Mouse (Mus musculus) kidney, adult 11 months (tissue): ENCODE results near the gene Zpbp2.
"Not testable (repeated sequence)": the region's sequence is repeated elsewhere in the genome, so short reads cannot be mapped to it uniquely, and the experiment has no call there.

Experiments used
- DNase-seq: peaks from one replicate; pipeline ENCODE4 v3.0.0; 2022

The Zpbp2 gene

DNA sequence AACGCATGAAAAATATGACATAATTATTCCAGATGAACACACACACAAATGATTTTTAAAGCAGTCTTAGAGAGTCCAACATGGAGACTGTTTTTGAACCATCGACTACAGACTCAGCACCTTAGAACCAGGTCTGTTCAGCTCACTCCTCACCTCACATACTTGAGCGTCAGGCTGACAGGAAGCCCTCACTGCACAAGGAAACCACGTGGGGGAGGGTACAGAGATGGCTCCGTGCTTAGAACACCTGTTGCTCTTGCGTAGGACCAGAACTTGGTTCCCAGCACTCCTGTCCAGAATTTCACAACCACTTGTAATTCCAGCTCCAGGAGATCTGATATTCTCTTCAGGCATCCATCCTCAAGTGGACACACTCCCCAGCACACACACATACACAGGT, 44.1 kb downstream of the Zpbp2 start:
- DNase-seq: no peak

GRCm38 (mm10) chr11:98595473-98595872, 44.6 kb downstream of the Zpbp2 start:
- no peak for DNase-seq

DNA sequence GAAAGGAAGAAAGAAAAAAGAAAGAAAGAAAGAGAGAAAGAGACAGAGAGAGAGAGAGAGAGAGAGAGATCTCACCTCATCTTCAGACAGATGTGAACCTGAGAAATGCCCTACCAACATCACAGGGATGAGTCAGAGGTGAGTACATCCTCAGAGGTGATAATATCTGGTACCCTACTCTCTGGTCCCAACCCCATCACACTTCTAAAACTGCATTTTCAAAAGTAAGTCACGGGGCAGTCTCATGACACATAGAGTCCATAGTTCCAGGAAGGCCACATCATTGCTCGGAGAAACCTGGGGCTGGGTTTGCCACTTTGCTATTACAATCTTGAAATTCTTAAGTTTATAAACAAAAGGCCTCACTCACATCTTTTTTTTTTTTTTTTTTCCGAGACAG, 45.1 kb downstream of the Zpbp2 start:
- no peak for DNase-seq

GRCm38 (mm10) chr11:98597363-98597762, 46.5 kb downstream of the Zpbp2 start:
- DNase-seq: no peak

DNA sequence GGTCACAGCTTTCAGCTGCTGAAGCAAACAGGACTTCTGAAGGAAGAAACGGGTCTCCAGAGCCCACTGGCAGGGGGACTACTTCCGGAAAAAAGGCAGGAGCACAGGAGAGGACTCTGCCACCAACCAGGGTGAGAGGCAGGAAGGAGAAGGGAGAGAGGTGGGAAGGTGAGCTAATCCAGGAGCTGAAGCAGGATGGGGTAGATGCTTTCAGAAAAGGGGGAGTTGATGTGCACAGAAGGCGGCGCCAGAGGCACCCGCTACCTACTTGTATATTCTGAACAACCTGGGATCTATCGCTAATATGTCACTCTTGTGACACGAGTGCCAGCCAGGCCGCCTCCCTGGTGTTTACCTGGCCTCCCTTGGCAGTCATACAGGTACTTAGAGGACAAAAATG, 47.1 kb downstream of the Zpbp2 start, which contains the start of gene Lrrc3c:
Gene Lrrc3c, plus strand, starts transcription at position 301 of the 400 bp plus-strand sequence.
- DNase-seq: no peak

DNA sequence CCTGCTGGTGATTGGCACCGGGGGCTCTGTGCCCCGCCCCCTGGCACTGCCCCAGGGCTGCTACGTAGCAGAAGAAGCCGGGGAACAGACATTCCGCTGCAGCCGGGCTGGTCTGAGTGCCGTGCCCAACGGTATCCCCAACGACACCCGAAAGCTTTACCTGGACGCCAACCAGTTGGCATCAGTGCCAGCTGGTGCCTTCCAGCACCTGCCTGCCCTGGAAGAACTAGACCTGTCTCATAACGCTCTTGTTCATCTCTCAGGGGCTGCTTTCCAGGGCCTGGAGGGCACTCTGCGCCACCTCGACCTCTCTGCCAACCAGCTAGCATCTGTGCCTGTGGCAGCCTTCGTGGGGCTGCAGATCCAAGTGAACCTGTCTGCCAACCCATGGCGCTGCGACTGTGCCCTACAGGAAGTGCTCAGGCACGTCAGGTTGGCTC, 48.0 kb downstream of the Zpbp2 start:
- no peak for DNase-seq

DNA sequence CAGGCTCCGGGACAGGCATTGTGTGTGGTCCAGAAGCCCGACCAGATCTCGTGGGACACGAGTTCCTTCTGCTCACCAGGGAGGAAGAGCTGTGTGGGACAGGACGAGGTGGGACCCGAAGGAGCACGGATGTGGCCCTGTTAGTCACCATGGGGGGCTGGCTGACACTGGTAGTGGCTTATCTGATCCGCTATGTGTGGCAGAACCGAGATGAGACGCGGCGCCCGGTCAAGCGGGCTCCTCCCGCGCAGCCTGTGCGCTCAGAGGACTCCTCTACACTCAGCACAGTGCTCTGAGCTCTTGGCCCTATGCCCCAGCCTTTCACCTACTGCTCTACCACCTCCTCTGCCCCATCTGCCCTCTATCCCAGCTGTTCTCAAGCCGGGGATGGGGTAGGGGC, 48.4 kb downstream of the Zpbp2 start:
- no peak for DNase-seq

DNA sequence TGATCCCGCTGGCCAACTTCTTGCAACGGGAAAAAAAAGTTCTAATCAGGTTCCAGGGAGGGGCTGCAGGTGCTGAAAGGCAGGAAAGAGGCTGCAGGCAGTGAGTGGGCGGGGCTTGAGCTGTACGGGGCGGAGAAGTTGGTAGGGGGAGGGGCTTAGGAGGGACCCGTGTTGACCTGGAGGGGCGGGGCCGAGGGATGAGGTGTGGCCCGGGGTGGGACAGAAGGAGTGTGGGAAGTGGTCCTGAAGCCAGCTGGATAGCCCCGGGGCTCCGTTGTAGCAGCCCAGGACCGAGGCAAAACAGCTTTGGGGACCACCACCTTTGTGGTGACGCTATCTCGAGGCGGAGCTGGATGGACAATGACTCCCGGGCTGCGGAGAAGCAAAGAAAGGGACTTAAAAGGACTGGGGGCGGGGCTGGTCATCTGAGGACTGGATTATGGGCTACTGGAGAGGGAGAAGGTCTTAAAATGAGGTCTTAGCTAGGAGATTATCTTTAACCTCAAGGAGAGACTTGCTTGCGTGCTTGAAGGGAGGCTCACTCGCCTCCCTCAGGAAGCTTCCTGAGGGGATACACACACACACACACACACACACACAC, 51.3 kb downstream of the Zpbp2 start:
- DNase-seq: no peak

DNA sequence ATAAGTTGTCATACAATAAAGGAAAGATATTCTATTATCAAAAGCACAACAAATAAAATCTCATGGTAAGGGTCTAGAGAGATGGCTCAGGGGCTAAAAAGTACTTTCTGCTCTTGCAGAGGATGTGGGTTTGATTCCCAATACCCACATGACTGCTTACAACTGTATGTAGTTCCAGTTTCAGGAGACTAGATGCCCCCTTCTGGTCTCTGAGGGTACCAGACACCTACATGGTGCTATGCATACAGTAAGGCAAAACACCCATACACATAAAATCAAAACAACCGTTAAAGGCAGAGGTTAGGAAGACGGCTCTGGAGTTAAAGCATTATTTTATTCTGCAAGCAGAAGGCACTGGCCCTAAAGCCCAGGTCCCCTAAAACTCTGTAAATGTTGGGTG, 53.1 kb downstream of the Zpbp2 start:
- no peak for DNase-seq

GRCm38 (mm10) chr11:98604911-98605310, 54.0 kb downstream of the Zpbp2 start:
- DNase-seq: not testable (repeated sequence)

- DNase-seq: no peak
Observed at GRCm38 (mm10) chr11:98606763-98607162, 55.9 kb downstream of the Zpbp2 start.
